Mouse (Mus musculus): Measurements from ENCODE around the gene Rhou. TPM values are rescaled to one million over a fixed set of nuclear protein-coding genes. Genes with fewer than 3 reads are reported as not detected.

Rhou gene
- polyA plus RNA-seq, 1 experiment from 2014 or later: 1.5 TPM

GRCm38 (mm10) chr8:123643330-123644051, 10.2 kb upstream of the Rhou start:
- Histone ChIP-seq H3K9ac (ENCODE audit: low read depth, low read length) (no peak overlapping the region), H3K36me3 (ENCODE audit: control insufficient read depth, insufficient read depth) (no peaks in the 10 kb centered on the region), H3K4me3 (ENCODE audit: low read depth, low read length) (no peak overlapping the region), H3K27ac (ENCODE audit: low read length) (no peak overlapping the region), H3K27me3 (ENCODE audit: control insufficient read depth, insufficient read depth, low read depth, low read length) (peaks cover 4% of the 10 kb centered on the region), H3K4me2 (ENCODE audit: low read depth, low read length) (peak overlapping the region; percentile 4; the same call in 1 of the 2 replicates), H3K4me1 (ENCODE audit: control insufficient read depth, low read depth, low read length) (no peaks in the 10 kb centered on the region), H3K9me3 (replicated peaks; ENCODE audit: control insufficient read depth, low read length) (no peaks in the 10 kb centered on the region)
- ATAC-seq (ENCODE audit: low read depth): no peak
- 21% methylated on average over 25 of the region's 25 CpGs for WGBS (ENCODE audit: insufficient replicate concordance)

- no peak overlapping the region for H3K4me2 ChIP-seq (ENCODE audit: low read depth, low read length)
- WGBS (ENCODE audit: insufficient replicate concordance): 50% methylated on average over 9 of the region's 9 CpGs
- no peak overlapping the region for H3K4me3 ChIP-seq (ENCODE audit: low read depth, low read length)
- H3K4me1 ChIP-seq (ENCODE audit: control insufficient read depth, low read depth, low read length): no peaks in the 10 kb centered on the region
- no peak overlapping the region for H3K27ac ChIP-seq (ENCODE audit: low read length)
- peaks cover 4% of the 10 kb centered on the region for H3K27me3 ChIP-seq (ENCODE audit: control insufficient read depth, insufficient read depth, low read depth, low read length)
- no peak for ATAC-seq (ENCODE audit: low read depth)
- H3K36me3 ChIP-seq (ENCODE audit: control insufficient read depth, insufficient read depth): no peaks in the 10 kb centered on the region
- no peaks in the 10 kb centered on the region for H3K9me3 ChIP-seq (replicated peaks; ENCODE audit: control insufficient read depth, low read length)
- no peak overlapping the region for H3K9ac ChIP-seq (ENCODE audit: low read depth, low read length)
Observed at GRCm38 (mm10) chr8:123645229-123645628, 8.5 kb upstream of the Rhou start.

GRCm38 (mm10) chr8:123648245-123649170, 5.2 kb upstream of the Rhou start:
- no peak for ATAC-seq (ENCODE audit: low read depth)
- H3K4me2 ChIP-seq (ENCODE audit: low read depth, low read length): no peak overlapping the region
- no peak overlapping the region for H3K27ac ChIP-seq (ENCODE audit: low read length)

GRCm38 (mm10) chr8:123649483-123649882, 4.2 kb upstream of the Rhou start:
- H3K4me2 ChIP-seq (ENCODE audit: low read depth, low read length): no peak overlapping the region

More at GRCm38 (mm10) chr8:123648245-123649170, 5.2 kb upstream of the Rhou start:
- Histone ChIP-seq H3K9ac (ENCODE audit: low read depth, low read length) (no peak overlapping the region), H3K9me3 (replicated peaks; ENCODE audit: control insufficient read depth, low read length) (no peaks in the 10 kb centered on the region), H3K36me3 (ENCODE audit: control insufficient read depth, insufficient read depth) (no peaks in the 10 kb centered on the region), H3K27me3 (ENCODE audit: control insufficient read depth, insufficient read depth, low read depth, low read length) (peaks cover 15% of the 10 kb centered on the region), H3K4me1 (ENCODE audit: control insufficient read depth, low read depth, low read length) (no peaks in the 10 kb centered on the region), H3K4me3 (ENCODE audit: low read depth, low read length) (no peak overlapping the region)
- 59% methylated on average over 17 of the region's 17 CpGs for WGBS (ENCODE audit: insufficient replicate concordance)

GRCm38 (mm10) chr8:123651390-123652098, 2.2 kb upstream of the Rhou start:
- Histone ChIP-seq H3K27ac (ENCODE audit: low read length) (no peak overlapping the region), H3K9ac (ENCODE audit: low read depth, low read length) (no peak overlapping the region), H3K4me3 (ENCODE audit: low read depth, low read length) (no peak overlapping the region), H3K4me1 (ENCODE audit: control insufficient read depth, low read depth, low read length) (peaks cover 3% of the 10 kb centered on the region; the same call in 1 of the 2 replicates), H3K4me2 (ENCODE audit: low read depth, low read length) (no peak overlapping the region), H3K27me3 (ENCODE audit: control insufficient read depth, insufficient read depth, low read depth, low read length) (peaks cover 42% of the 10 kb centered on the region), H3K36me3 (ENCODE audit: control insufficient read depth, insufficient read depth) (no peaks in the 10 kb centered on the region), H3K9me3 (replicated peaks; ENCODE audit: control insufficient read depth, low read length) (no peaks in the 10 kb centered on the region)
- WGBS (ENCODE audit: insufficient replicate concordance): 61% methylated on average over 5 of the region's 5 CpGs
- ATAC-seq (ENCODE audit: low read depth): no peak

More at GRCm38 (mm10) chr8:123649483-123649882, 4.2 kb upstream of the Rhou start:
- Histone ChIP-seq H3K36me3 (ENCODE audit: control insufficient read depth, insufficient read depth) (no peaks in the 10 kb centered on the region), H3K27ac (ENCODE audit: low read length) (no peak overlapping the region), H3K4me1 (ENCODE audit: control insufficient read depth, low read depth, low read length) (no peaks in the 10 kb centered on the region), H3K9me3 (replicated peaks; ENCODE audit: control insufficient read depth, low read length) (no peaks in the 10 kb centered on the region), H3K9ac (ENCODE audit: low read depth, low read length) (no peak overlapping the region), H3K4me3 (ENCODE audit: low read depth, low read length) (no peak overlapping the region), H3K27me3 (ENCODE audit: control insufficient read depth, insufficient read depth, low read depth, low read length) (peaks cover 25% of the 10 kb centered on the region)
- 66% methylated on average over 12 of the region's 12 CpGs for WGBS (ENCODE audit: insufficient replicate concordance)
- ATAC-seq (ENCODE audit: low read depth): no peak

DNA sequence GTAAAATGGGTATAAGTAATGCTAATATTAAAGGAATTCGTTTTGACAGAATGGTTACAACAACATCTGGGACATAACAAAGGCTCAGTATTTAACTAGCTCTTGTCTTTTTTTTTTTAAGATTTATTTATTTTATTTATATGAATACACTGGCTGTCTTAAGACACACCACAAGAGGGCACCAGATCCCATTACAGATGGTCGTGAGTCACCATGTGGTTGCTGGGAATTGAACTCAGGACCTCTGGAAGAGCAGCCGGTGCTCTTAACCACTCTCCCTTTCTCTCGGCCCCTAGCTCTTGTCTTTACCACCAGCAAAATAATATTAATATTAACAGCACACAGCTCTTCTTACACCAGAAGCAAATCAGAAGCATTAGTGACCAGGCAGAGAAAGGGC, 1.1 kb upstream of the Rhou start:
- H3K27me3 ChIP-seq (ENCODE audit: control insufficient read depth, insufficient read depth, low read depth, low read length): peaks cover 42% of the 10 kb centered on the region
- no peak overlapping the region for H3K9ac ChIP-seq (ENCODE audit: low read depth, low read length)
- no peak overlapping the region for H3K4me2 ChIP-seq (ENCODE audit: low read depth, low read length)
- no peak overlapping the region for H3K27ac ChIP-seq (ENCODE audit: low read length)
- no peak for ATAC-seq (ENCODE audit: low read depth)
- no peaks in the 10 kb centered on the region for H3K9me3 ChIP-seq (replicated peaks; ENCODE audit: control insufficient read depth, low read length)
- H3K36me3 ChIP-seq (ENCODE audit: control insufficient read depth, insufficient read depth): no peaks in the 10 kb centered on the region
- H3K4me1 ChIP-seq (ENCODE audit: control insufficient read depth, low read depth, low read length): peaks cover 3% of the 10 kb centered on the region; the same call in 1 of the 2 replicates
- WGBS (ENCODE audit: insufficient replicate concordance): 48% methylated on average over 4 of the region's 4 CpGs
- no peak overlapping the region for H3K4me3 ChIP-seq (ENCODE audit: low read depth, low read length)

- under 1% methylated on average over 65 of the region's 77 CpGs for WGBS (ENCODE audit: insufficient replicate concordance)
- Histone ChIP-seq H3K4me2 (ENCODE audit: low read depth, low read length) (peak overlapping the region; percentile 55), H3K27me3 (ENCODE audit: control insufficient read depth, insufficient read depth, low read depth, low read length) (peaks cover 42% of the 10 kb centered on the region), H3K4me1 (ENCODE audit: control insufficient read depth, low read depth, low read length) (peaks cover 3% of the 10 kb centered on the region; the same call in 1 of the 2 replicates), H3K9me3 (replicated peaks; ENCODE audit: control insufficient read depth, low read length) (no peaks in the 10 kb centered on the region), H3K36me3 (ENCODE audit: control insufficient read depth, insufficient read depth) (no peaks in the 10 kb centered on the region), H3K4me3 (ENCODE audit: low read depth, low read length) (peak overlapping the region; percentile 67), H3K27ac (ENCODE audit: low read length) (peak overlapping the region; percentile 69), H3K9ac (ENCODE audit: low read depth, low read length) (peak overlapping the region; percentile 61)
- ATAC-seq (ENCODE audit: low read depth): peak; percentile 45
Observed at GRCm38 (mm10) chr8:123653994-123654569, 353 bp downstream of the Rhou start.

GRCm38 (mm10) chr8:123654763-123655162, 1.0 kb downstream of the Rhou start:
- Histone ChIP-seq H3K36me3 (ENCODE audit: control insufficient read depth, insufficient read depth) (no peaks in the 10 kb centered on the region), H3K9me3 (replicated peaks; ENCODE audit: control insufficient read depth, low read length) (no peaks in the 10 kb centered on the region), H3K27ac (ENCODE audit: low read length) (peak overlapping the region; percentile 64), H3K4me1 (ENCODE audit: control insufficient read depth, low read depth, low read length) (peaks cover 3% of the 10 kb centered on the region; the same call in 1 of the 2 replicates), H3K27me3 (ENCODE audit: control insufficient read depth, insufficient read depth, low read depth, low read length) (peaks cover 42% of the 10 kb centered on the region), H3K4me3 (ENCODE audit: low read depth, low read length) (peak overlapping the region; percentile 67), H3K4me2 (ENCODE audit: low read depth, low read length) (peak overlapping the region; percentile 55), H3K9ac (ENCODE audit: low read depth, low read length) (peak overlapping the region; percentile 61)
- ATAC-seq (ENCODE audit: low read depth): no peak
- WGBS (ENCODE audit: insufficient replicate concordance): 17% methylated on average over 5 of the region's 5 CpGs

All from liver, embryonic 16.5 days (tissue).